Mouse (Mus musculus) kidney, postnatal 0 days (tissue): Measurements from ENCODE around the gene Lrrc2. TPM values are rescaled to one million over a fixed set of nuclear protein-coding genes. Genes with fewer than 3 reads are reported as not detected.

ENCODE experiments used
- ATAC-seq: fragments of 200-750 bp; cut with Nextera tagmentation; replicated peaks from 2 replicates; pipeline ENCODE4 v1.8.0; 2017; ENCODE audit warnings: low read depth, moderate number of reproducible peaks, moderate TSS enrichment, moderate library complexity; ENCODE audit not compliant: low FRiP score
- DNase-seq: peaks from one replicate; pipeline ENCODE4 v3.0.0-alpha.2; 2016; ENCODE audit warnings: low spot score
- H3K27ac ChIP-seq: fragments of 300-500 bp; sonication (generic); 2 replicates; pipeline ENCODE4 v1.5.1; 2014; ENCODE audit warnings: mild to moderate bottlenecking
- H3K27me3 ChIP-seq: fragments of 300-500 bp; sonication (generic); 2 replicates; pipeline ENCODE4 v1.6.1; 2014; ENCODE audit warnings: low read length, mixed read lengths; ENCODE audit not compliant: insufficient read depth
- H3K36me3 ChIP-seq: fragments of 300-500 bp; sonication (generic); 2 replicates; pipeline ENCODE4 v1.6.1; 2014; ENCODE audit warnings: low read length, mixed read lengths; ENCODE audit not compliant: insufficient read depth
- H3K4me1 ChIP-seq: fragments of 300-500 bp; sonication (generic); replicated peaks from 2 replicates; pipeline ENCODE4 v1.6.1; 2014; ENCODE audit warnings: antibody characterized with exemption, low read length, mixed read lengths; ENCODE audit not compliant: insufficient read depth
- H3K4me2 ChIP-seq: fragments of 300-500 bp; sonication (generic); 2 replicates; pipeline ENCODE4 v1.6.1; 2014; ENCODE audit warnings: mild to moderate bottlenecking, low read length, moderate library complexity, mixed read lengths
- H3K4me3 ChIP-seq: fragments of 300-500 bp; sonication (generic); replicated peaks from 2 replicates; pipeline ENCODE4 v1.5.1; 2014; ENCODE audit warnings: low read depth, low read length
- H3K9ac ChIP-seq: fragments of 300-500 bp; sonication (generic); 2 replicates; pipeline ENCODE4 v1.6.1; 2014; ENCODE audit warnings: low read depth, low read length
- H3K9me3 ChIP-seq: fragments of 300-500 bp; sonication (generic); replicated peaks from 2 replicates; pipeline ENCODE4 v1.6.1; 2016; ENCODE audit warnings: low read length, inconsistent platforms, mixed read lengths
- CTCF ChIP-seq: IDR thresholded peaks from 2 replicates; pipeline ENCODE4 v1.5.1; 2016; ENCODE audit warnings: antibody characterized with exemption, low read depth, mild to moderate bottlenecking, moderate library complexity
- WGBS: fragments of 180-500 bp; shearing (Covaris S2); extraction: QIAGEN DNeasy Blood & Tissue Kit; methylation state at CpG from one replicate; pipeline ENCODE4 v1.1.7; 2014; 5-methylcytosine and 5-hydroxymethylcytosine counted together
- polyA plus RNA-seq: library from polyadenylated mRNA; unstranded; fragments of >200 nt; fragmentation: Nextera tagmentation; extraction: Ambion mirVana; gene quantifications from 2 replicates; pipeline ENCODE4 v1.2.1, GENCODE M21; 2015

Lrrc2 gene
- polyA plus RNA-seq, 1 experiment from 2014 or later = 0.51 TPM

DNA sequence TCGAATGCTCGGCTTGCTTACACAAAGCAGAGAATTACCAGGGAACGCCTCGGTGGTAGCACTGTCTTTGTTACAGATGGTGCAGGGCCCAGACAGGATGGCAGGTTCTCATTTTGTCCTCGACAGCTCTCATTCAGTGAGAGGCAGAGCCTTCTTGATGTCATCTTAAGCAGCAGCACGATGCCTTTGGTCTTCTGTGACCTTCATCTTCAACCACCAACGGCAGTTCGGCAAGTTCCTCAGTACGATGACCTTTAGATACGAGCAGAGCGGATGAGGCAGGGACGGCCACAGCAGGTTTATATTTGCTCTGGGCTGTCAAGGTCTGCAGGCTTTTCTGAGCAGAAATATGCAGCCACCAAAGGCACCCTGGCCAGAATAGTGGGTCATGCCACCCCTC is 50.3 kb downstream of the Lrrc2 start:
- Histone ChIP-seq H3K27me3 (no peaks in the 10 kb centered on the region), H3K4me2 (no peak overlapping the region), H3K4me3 (no peak overlapping the region), H3K9me3 (no peaks in the 10 kb centered on the region), H3K36me3 (no peaks in the 10 kb centered on the region), H3K27ac (no peak overlapping the region), H3K4me1 (no peaks in the 10 kb centered on the region), H3K9ac (no peak overlapping the region)
- TF ChIP-seq CTCF = no peak
- 78% methylated on average over 12 of the region's 12 CpGs for WGBS
- DNase-seq (no peak), ATAC-seq (no peak)

DNA sequence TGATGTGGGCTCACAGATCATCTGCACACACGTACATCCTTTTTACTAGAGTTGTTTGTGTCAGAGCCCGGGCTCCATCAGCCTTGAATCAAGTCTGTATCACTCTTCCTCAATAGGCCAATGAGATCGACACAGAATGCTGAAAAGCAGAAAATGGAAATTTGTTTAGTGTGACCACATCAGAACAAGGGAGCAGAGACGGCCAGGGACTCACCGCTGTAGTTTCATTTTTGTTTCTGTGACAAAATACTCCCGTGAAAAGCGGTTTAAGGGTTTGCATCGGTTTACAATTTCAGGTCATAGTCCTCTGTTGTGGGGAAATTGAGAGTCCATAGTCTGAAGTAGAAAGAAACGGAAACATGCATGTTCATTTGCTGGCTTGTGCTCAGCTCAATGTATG is 51.9 kb downstream of the Lrrc2 start:
- 92% methylated on average over 9 of the region's 9 CpGs for WGBS
- ATAC-seq (no peak), DNase-seq (no peak)
- no peaks in the 10 kb centered on the region for H3K36me3 ChIP-seq
- H3K9ac ChIP-seq = no peak overlapping the region
- no peak overlapping the region for H3K4me3 ChIP-seq
- no peaks in the 10 kb centered on the region for H3K4me1 ChIP-seq
- no peak overlapping the region for H3K27ac ChIP-seq
- TF ChIP-seq CTCF = no peak
- no peaks in the 10 kb centered on the region for H3K9me3 ChIP-seq
- no peak overlapping the region for H3K4me2 ChIP-seq
- no peaks in the 10 kb centered on the region for H3K27me3 ChIP-seq

DNA sequence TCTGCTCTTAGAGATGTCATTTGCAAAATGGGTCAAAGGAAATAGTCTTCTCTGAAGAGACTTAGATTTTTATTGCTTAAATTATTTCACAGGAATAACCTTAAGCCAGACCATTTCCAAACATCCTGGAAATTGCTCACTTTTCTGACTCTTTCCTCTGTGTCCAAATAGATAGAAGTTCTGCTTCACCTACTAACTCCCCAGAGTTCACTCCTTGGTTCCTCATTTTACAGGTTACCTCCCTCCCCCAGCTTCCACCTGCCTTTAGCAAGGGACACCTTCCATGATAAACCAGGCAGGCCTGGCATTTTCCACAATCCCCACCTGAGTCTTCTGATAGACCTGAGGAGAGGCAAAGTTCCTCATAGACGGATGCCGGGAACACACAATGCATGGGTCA is 55.2 kb downstream of the Lrrc2 start:
- no peak for TF ChIP-seq CTCF
- 96% methylated on average over 2 of the region's 2 CpGs for whole genome bisulfite sequencing
- no peaks in the 10 kb centered on the region for H3K9me3 ChIP-seq
- ATAC-seq (no peak), DNase-seq (no peak)
- H3K27me3 ChIP-seq = no peaks in the 10 kb centered on the region
- H3K4me3 ChIP-seq = no peak overlapping the region
- no peaks in the 10 kb centered on the region for H3K36me3 ChIP-seq
- no peak overlapping the region for H3K9ac ChIP-seq
- H3K27ac ChIP-seq = no peak overlapping the region
- no peak overlapping the region for H3K4me2 ChIP-seq
- no peaks in the 10 kb centered on the region for H3K4me1 ChIP-seq

DNA sequence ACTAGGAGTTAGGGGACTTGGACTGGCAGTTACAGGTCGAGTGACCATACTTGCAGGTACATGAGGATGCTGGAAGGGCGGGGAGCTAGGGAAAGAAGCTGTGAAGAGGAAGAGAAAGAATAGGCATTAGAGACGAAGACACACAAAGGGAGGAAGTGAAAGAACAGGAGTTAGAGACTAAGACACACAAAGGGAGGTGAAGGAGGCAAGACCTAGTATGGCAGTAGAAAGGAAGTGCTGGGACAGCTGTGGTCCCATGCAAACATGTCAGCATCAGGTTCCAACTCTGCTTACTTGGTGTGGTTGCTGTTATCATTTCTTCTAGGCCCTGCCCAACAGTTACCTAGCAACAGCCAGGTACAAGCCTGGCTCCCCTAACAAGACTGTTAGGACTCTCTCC is 58.4 kb downstream of the Lrrc2 start:
- Histone ChIP-seq H3K4me1 (no peaks in the 10 kb centered on the region), H3K27me3 (no peaks in the 10 kb centered on the region), H3K36me3 (no peaks in the 10 kb centered on the region), H3K4me2 (no peak overlapping the region), H3K9me3 (no peaks in the 10 kb centered on the region), H3K9ac (no peak overlapping the region), H3K4me3 (no peak overlapping the region), H3K27ac (no peak overlapping the region)
- ATAC-seq (no peak), DNase-seq (no peak)
- no peak for TF ChIP-seq CTCF
- 59% methylated on average over 3 of the region's 3 CpGs for WGBS

DNA sequence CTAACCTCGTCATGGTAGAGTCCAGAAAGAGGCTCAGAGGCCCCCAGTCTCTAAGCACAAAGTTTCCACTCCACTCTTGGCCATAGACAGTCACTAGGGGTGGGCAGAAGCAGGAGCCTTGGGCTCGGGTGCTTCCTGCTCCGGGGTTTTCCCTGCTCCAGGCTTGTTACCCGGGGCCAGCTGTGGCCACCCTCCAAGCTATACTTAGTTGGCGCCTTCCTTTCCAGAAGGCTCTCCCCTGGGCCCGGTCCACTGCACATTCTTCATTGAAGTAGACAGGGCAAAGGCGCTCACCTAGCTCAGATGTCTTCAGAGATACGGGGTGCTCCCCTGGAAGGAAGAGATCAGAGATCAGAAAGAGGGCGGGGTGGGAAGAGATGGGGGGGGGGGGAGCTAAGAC is 60.2 kb downstream of the Lrrc2 start:
- Histone ChIP-seq H3K4me2 (no peak overlapping the region), H3K4me3 (no peak overlapping the region), H3K27ac (no peak overlapping the region), H3K4me1 (no peaks in the 10 kb centered on the region), H3K27me3 (no peaks in the 10 kb centered on the region), H3K36me3 (no peaks in the 10 kb centered on the region), H3K9me3 (no peaks in the 10 kb centered on the region), H3K9ac (no peak overlapping the region)
- DNase-seq (peak; percentile 22), ATAC-seq (no peak)
- TF ChIP-seq CTCF = no peak
- WGBS = 52% methylated on average over 9 of the region's 9 CpGs

DNA sequence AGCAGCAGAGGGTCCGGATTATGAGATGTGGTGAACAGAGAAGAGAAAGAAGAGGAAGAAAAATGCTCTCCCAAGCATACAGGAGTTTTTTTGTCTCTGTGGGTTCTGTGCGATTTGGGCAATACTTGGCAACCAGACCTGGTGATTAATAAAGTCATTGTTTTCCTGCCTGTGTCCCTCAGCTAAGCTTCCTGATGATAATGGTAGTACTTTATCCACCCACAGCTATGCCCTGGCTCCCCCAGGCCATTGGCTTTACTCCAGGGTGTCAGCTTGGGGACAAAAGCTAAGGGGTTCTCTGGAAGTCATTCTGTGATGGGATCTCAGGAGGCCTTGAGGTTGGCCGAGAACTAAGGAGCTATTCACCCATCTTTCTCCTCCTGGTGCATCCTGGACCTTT is 60.7 kb downstream of the Lrrc2 start:
- DNase-seq = no peak
- H3K4me1 ChIP-seq = no peaks in the 10 kb centered on the region
- H3K27me3 ChIP-seq = no peaks in the 10 kb centered on the region
- H3K9me3 ChIP-seq = no peaks in the 10 kb centered on the region
- no peak overlapping the region for H3K9ac ChIP-seq
- WGBS = 79% methylated on average over 3 of the region's 3 CpGs
- no peak for ATAC-seq
- no peak for TF ChIP-seq CTCF
- H3K4me2 ChIP-seq = no peak overlapping the region
- H3K4me3 ChIP-seq = no peak overlapping the region
- H3K27ac ChIP-seq = no peak overlapping the region
- H3K36me3 ChIP-seq = no peaks in the 10 kb centered on the region

DNA sequence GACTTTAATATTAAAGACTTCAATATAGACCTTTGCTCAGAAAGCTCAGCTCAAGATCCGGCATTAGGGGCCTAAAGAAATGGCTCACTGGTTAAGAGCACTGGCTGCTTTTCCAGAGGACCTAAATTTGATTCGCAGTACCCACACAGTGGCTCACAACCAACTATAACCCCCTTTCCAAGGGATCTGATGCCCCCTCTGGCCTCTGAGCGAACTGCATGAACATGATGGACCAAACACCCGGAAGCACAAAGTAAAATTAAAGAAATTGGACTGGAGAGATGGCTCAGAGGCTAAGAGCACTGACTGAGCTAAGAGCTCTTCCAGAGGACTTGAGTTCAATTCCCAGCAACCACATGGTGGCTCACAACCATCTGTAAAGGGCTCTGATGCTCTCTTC is 64.3 kb downstream of the Lrrc2 start:
- Histone ChIP-seq H3K27ac (no peak overlapping the region), H3K9me3 (no peaks in the 10 kb centered on the region), H3K4me2 (no peak overlapping the region), H3K36me3 (no peaks in the 10 kb centered on the region), H3K27me3 (no peaks in the 10 kb centered on the region), H3K4me1 (no peaks in the 10 kb centered on the region), H3K4me3 (no peak overlapping the region), H3K9ac (no peak overlapping the region)
- DNase-seq = no peak
- no peak for ATAC-seq
- 85% methylated on average over 4 of the region's 4 CpGs for WGBS
- TF ChIP-seq CTCF = peak; percentile 34; the same call in 1 of the 2 replicates
